Mouse (Mus musculus) retina, postnatal 1 day (tissue): Measurements from ENCODE around the gene Pea15a.
A peak's percentile ranks its signal among the peaks of the same experiment; 100 is the strongest.
"Not testable (repeated sequence)": the region's sequence is repeated elsewhere in the genome, so short reads cannot be mapped to it uniquely, and the experiment has no call there.

ENCODE experiments used
- DNase-seq: peaks from one replicate; pipeline ENCODE4 v3.0.0-alpha.2; 2012

Gene Pea15a

DNA sequence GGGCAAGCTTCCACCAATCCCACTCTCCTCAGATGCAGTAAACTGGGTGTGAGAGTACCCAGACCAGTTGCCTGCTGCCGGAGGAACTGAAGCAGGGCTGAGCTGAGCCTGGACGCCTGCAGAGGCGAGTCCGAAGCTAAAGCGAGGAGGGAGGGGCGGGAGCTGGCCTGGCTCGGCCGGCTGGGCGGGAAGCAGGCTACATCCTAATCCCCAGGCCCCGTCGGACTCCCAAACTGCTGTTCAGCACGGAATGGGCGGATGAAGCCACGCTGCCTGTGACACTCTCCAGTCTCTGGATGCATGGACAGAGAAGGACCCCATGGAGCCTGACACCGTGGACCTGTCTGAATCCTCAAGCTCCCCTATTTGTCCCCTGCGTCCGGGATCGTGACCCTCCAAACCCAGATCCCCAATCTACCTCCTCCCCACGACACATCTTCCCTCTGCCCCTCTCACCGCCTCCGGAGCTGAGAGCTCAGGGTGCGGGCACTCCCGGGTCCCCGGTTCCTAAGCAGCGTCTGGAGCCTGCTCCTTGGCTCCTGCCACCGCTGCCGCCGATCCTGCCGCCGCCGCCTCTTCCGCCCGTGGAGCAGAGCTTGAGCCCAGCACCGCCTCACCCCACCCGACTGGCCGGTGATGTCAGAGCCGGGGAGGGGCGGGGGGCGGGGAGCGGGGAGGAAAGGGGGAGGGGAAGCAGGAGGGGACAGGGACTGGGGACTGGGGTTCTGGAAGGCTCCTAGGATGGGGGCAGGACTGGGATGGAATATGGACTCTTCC is at the start of gene Pea15a:
Gene Pea15a, minus strand, starts transcription at position 664 of the 777 bp plus-strand sequence.
- DNase-seq: peak; percentile 89

GRCm38 (mm10) chr1:172247679-172248078 is 41.1 kb upstream of the Pea15a start:
- peak; percentile 66 for DNase-seq

- DNase-seq: no peak
Observed at GRCm38 (mm10) chr1:172247216-172247615, 40.6 kb upstream of the Pea15a start.

- DNase-seq: not testable (repeated sequence)
Observed at GRCm38 (mm10) chr1:172244645-172245044, 38.0 kb upstream of the Pea15a start.

DNA sequence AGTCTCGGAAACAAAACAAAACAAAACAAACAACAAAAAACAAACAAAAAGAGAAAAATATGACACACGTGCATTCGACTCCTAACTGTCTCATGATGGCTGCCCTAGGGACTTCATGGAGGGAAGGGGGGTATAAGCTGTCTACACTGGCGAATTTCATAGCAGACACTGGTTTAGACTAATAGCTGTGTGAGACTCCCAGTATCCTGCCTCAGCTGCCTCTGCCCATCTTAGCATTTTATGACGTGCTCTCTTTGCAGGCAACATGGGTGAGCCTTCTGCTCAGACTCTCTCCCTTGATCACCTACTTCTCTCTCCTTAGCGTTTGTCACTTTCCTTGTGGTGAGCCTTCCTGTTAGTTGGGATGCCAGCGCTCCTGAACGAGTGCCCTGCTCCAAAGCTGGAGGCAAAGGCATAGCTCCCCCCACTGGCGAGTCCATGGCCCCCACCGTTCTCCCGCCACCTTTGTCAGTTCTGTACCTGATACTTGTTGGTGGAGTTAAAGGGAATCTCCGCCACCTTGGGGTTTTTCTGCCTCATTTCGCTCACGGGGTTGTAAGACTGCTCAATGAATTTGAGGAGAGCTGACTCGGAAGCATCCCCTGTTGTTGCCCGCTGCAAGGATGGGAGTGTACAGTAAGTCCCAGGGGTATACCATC is 37.1 kb upstream of the Pea15a start:
- peak; percentile 30 for DNase-seq

GRCm38 (mm10) chr1:172242401-172242800 is 35.8 kb upstream of the Pea15a start:
- DNase-seq: no peak

- DNase-seq: peak; percentile 52
Observed at GRCm38 (mm10) chr1:172240945-172241708, 34.5 kb upstream of the Pea15a start.

DNA sequence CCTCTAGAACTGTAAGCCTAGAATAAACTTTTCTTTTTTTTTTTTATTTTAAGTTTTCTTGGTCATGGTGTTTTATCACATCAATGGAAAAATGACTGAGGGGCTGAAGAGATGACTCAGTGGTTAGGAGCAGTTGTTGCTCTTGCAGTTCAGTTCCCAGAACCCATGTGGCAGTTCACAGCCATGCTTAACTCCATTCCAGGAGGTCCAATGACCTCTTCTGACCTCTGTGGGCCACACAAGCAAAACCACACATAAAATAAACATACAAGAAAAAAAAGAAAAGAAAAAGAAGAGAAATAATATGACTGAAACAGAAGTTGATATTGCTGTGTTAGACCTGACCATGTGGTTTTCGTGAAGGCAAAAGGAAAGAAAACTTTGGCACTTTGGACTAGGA is 22.6 kb upstream of the Pea15a start:
- no peak for DNase-seq

- DNase-seq: no peak
Observed at GRCm38 (mm10) chr1:172228209-172228608, 21.6 kb upstream of the Pea15a start.

DNA sequence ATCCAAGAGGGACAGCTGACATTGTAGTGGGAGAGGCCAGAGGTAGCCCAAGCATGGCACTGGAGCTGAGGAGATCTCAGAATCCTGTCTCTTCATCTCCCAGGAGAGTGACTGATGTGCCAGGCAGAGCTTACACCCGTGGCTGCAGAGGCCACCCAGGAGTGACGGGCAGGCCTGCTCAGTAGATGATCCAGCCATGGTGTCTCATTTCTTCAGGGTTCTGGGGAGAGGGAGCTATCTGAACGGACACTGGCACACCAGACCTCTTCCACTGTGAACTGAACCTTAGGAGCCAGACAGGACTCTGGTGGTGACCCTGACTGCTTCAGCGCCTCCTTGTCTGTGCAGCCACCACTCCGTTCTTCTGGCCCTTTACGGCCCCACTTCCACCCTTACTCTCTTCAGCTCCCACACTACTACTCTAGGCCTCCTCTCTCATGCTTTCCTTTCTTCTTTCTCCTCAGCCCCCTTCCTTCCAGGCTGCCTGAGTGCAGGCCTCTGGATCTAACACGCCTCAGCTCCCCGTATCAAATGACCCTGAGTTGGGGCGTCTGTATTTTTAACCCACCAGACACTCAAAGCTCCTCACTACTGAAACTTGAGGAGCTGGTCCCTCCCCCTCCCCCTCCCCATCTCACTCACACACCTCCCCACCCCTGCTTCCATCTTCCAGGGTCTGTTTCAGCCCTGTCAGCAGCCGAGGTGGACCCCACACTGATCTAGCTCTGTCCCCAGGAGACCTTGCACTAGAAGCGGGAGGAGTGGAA is 14.9 kb upstream of the Pea15a start:
- DNase-seq: no peak

- DNase-seq: no peak
Observed at GRCm38 (mm10) chr1:172220414-172220813, 13.8 kb upstream of the Pea15a start.

- DNase-seq: no peak
Observed at GRCm38 (mm10) chr1:172219451-172220406, 13.1 kb upstream of the Pea15a start, which contains the start of gene Casq1. Gene Casq1, minus strand, starts transcription at chr1:172219868.

DNA sequence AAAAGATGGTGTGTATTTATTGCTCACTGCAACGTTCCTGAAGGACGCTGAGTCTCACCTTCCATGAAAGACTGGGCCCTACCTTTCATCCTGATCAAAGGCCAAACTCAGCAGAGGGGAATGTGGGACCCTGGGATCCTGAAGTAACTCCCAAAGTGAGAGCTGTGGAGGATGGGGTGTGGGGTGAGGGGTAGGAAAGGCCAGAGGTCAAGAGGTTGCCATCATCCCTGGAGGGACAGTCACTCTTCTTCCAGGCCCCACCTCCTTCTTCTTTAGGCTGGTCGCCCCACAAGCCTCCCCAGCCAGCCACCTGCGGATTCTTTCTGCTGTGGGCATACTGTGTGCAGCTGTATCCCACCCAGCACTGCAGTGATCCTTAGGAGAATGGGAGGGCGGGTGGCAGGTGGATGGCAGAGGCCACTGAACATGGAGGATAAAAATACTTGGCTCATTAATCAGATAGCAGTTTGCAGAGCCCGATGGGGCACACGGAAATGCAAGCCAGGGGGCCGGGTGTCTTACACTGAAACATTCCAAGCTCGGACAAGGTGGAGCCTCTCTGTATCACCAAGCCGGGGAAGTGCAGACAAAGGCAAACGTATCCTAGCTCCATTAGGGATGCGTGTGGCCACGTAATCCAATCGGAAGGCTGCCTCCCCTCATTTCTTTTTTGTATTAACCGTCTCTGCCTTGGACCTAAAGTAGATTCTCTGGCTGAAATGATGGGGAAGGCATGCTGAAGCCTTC is 11.7 kb upstream of the Pea15a start:
- no peak for DNase-seq

GRCm38 (mm10) chr1:172217148-172217547 is 10.5 kb upstream of the Pea15a start:
- peak; percentile 96 for DNase-seq

- DNase-seq: no peak
Observed at GRCm38 (mm10) chr1:172214748-172215147, 8.1 kb upstream of the Pea15a start.

DNA sequence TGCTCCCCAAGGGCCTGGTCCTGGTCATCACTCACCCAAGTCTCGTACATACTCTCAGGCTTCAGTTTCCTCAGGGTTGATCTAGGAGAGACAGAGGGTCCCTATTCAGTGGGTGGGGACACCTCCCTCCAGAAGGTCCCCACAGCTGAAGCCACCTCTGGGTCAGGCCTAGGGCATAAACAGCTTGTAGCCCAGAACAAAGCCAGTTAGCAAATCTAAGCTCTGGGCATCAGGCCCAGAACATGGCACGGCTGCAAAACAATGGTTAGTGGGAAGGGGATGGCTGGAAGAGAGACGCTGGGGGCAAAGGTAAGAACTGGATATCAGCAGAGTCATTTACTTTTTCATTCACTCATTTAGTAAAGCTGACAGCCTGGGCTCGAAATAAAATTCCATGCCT is 7.2 kb upstream of the Pea15a start:
- DNase-seq: peak; percentile 57

- DNase-seq: no peak
Observed at GRCm38 (mm10) chr1:172212776-172213175, 6.2 kb upstream of the Pea15a start.

GRCm38 (mm10) chr1:172207111-172207584 is 544 bp upstream of the Pea15a start:
- DNase-seq: peak; percentile 61

DNA sequence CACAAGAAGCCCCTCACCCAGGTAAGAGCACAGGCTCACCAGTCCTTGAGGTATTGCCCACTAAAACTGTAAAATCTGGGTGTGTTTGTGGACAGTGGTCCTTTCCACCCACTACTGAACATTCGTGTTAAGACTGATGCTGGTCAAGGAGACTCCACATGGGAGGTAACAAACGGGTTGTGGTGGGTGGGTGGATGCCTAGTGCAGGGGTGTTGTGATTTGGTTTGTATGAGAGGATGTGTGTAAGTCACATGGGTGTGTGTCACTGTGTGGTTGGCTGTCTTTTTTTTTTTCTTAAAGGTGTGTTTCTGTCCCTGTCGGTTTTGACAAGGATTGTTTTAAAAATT is 890 bp downstream of the Pea15a start:
- no peak for DNase-seq
